Mouse (Mus musculus) thymus, postnatal 10 days (tissue): ENCODE data around the gene Rab7b.

ENCODE experiments used
- DNase-seq, 2 experiments: peaks; one replicate each; pipeline ENCODE4 v3.0.0; 2021; ENCODE audit warnings: low spot score in 2 of 2

Gene Rab7b

DNA sequence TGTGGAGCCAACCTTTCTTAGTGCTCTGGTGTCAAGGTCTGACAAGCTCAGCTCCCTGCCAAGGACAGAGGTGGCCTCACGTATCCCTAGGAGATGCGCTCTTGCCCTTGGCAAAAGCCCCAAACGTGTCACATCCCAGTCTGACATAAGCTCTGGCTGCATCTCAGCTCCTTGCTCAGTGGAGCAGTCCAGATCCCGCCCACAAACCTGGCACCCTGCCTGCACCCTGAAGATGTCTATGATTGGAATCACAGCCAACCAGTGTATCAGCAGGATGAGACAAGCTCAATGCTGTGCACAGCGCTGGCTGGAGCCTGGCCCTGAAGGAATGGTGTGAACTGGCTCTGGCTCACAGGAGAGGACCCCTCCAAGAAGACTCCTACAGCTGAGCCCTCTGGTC is 48.8 kb downstream of the Rab7b start:
- no peak for DNase-seq

DNA sequence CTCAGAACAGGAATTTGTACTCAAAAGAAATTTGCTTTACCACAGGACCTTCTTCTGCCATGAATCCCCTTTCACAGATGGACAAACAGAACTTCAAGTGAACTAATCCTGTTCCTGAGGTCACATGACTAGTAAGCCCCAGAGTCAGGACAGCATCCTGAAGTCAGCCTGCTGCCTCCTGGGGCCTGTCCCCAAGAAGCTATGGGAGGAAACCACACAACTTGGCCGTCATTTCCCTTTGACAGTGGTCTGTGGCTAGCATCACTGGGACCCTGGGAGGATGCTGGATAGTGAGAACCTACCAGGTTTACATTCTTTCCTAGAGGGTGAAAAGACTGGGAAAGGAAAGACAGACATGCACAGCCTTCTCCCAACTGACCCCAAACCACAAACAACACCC is 50.3 kb downstream of the Rab7b start:
- DNase-seq, result no peak

- DNase-seq, result no peak
These were observed 51.1 kb downstream of the Rab7b start for GRCm38 (mm10) chr1:131739481-131740160.

GRCm38 (mm10) chr1:131743868-131744464 is 55.5 kb downstream of the Rab7b start, which contains the start of gene Slc26a9:
Gene Slc26a9, plus strand, starts transcription at chr1:131744022.
- DNase-seq, result no peak

GRCm38 (mm10) chr1:131745391-131745790 is 56.9 kb downstream of the Rab7b start:
- DNase-seq, result no peak

- no peak for DNase-seq
These were observed 59.3 kb downstream of the Rab7b start for GRCm38 (mm10) chr1:131747761-131748160.

DNA sequence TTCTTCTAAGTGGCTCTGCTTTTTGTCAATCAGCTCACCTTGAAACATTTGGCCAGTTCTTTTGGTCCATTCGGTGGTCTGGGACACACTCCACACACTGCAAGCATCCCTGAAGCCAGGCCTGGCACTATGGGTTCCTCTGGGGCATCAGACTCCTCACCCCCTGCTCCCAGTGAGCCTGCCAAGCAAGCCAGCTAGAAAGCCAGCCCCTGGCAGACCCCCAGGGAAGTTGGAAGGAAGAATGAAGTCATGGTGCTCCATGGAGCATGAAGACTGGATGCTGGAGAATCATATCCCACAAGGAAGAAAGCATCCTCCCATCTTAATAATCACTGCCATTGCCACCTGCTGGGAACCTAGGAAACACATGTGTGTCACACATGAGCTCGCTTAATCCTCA is 60.1 kb downstream of the Rab7b start:
- DNase-seq, result no peak

DNA sequence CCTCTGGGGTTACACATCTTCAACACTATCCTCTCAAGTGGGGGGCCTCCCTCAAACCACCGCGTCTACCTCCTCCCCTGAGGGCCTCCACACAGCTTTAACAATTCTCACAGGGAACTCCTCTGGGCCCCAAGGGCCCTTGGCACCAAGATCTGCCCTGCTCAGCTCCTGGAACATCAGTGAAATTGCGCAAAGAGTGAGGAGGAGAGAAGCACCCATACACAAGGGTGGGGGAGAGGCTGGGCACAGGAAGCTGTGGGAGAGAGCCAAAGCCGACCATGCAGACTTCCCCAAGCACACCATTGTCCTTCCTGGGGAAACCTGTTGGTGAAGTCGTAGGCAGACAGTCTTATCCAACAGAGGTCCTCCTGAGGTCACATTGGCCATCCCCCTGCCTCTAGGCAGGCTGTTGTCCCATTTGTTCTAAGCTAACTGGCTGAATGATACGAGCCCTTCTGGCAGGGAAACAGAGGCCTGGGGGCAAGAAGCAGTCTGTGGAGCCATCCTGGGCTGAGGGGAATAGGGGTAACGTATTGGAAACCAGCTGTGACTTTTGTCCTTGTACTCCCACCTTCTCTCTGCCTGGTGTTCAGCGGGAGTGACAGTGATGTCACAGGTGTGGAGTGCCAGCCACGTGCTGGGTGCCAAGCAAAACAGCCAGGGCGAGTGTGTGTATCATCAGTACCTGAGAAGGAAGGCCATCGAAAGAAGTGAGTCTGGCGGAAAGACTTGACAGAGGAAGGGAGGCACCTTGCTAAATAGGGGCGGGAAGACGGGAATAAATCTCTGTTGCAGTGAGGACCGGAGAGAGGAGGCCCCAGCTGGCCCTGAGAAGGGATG is 61.4 kb downstream of the Rab7b start:
- DNase-seq, result no peak

- no peak for DNase-seq
These were observed 62.8 kb downstream of the Rab7b start for GRCm38 (mm10) chr1:131751181-131751890.

- no peak for DNase-seq
These were observed 63.4 kb downstream of the Rab7b start for GRCm38 (mm10) chr1:131751891-131752311.

GRCm38 (mm10) chr1:131754212-131754829 is 65.8 kb downstream of the Rab7b start:
- DNase-seq, result no peak

DNA sequence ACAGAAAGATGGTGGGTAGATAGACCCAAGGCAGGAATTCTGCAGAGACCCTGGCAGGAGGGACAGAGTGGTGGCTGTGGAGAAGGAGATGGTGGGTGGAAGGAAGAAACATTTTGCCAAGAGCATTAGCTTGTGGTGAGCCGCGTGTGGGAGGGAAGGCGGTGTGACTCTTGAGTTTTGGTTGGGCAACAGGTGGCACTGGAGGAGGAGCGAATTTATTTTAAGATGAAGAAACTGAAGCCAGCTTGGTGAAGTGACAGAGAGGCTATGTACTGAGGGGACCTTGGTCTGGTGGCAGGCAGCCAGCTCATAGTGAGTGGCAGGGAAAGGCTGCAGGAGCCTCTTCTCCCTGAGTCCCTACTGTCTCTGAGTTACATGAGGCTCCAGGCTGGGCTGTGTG is 66.4 kb downstream of the Rab7b start:
- DNase-seq, result no peak

- DNase-seq, result no peak
These were observed 68.7 kb downstream of the Rab7b start for GRCm38 (mm10) chr1:131757211-131757610.

- no peak for DNase-seq
These were observed 70.3 kb downstream of the Rab7b start for GRCm38 (mm10) chr1:131758796-131759195.

DNA sequence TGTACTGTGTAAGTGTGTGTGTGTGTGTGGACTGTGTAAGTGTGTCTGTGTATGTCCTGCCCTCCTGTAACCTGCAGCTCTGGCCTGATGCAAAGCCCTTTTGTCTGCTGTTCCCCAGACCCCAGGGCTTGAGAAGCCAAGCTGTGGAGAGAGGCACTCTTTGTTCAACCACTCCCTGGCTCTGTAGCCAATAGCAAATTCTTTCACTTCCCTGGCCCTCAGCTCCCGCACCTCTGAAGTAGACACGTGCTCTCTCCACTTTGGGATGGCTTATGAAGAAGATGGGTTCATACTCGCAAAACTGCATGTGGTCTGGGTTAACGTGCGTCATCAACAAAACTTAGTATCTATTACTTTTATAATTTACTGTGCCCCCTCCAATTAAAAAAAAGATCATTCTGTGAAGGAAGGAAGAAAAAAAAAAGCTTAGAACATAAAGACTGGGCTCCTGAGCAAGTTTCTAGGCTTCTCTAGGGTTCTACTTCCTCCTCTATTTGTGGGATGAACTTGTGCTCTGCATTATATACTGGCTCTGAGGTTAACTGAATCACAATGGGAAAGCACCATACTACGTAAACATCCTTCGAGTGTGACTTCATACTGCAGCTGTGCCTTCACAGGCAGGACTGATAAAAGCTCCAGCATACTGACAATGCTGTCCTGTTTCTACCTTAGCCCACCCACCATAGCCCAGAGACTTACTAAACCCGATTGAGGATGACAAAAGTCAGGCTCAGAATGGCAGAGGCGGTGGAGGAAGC is 71.4 kb downstream of the Rab7b start:
- DNase-seq, result no peak

DNA sequence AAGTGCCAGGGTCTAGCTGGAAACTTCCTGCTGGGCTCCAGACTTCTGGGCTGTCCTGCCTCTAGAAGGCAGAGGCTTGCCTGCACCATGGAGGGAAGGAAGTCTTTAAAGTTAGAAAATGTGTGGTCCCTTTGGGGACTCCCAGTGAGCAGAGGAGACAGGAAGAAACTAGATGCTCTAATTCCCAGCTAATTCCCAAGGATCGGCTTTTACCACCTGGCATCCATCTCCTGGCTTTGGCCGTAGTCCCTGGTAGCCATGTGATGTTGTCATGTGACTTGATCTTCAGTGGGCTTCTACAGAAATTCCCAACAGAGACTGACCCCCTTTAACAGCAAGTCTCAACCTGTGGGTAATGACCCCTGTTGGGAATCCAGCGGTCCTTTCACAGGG is 71.9 kb downstream of the Rab7b start:
- DNase-seq, result no peak

DNA sequence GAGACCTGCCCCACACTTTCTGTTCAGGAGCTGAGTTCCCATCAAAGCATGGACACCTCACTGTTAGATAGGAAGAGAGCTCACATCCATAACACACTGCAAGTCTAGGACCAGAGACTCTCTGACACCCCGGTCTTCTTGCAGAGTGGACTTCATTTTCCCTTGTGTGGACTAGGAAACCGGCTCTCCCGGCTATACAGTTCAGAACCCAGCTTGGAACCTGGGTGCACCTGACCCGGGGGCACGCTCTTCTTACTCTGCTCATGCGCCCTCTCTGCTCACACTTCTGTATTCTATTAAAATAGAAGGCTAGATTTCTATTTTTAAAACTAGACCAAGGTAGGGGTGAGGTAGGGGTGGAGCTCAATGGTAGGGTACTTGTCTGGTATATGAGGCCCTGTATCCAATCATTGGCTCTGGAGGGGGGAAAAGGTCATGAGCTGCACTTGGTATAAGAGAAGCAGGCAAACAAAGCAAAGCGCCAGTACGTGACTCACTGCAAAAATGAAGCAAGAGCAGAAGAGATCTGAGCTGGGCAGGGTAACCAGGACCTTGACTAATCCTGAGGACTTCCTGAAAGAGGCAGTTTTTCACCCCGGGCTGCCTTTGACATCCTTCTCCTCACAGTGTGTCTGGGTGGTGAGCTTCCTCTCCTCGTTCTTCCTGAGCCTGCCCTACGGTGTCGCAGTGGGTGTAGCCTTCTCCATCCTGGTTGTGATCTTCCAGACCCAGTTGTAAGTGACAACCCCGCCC is 72.8 kb downstream of the Rab7b start:
- DNase-seq, result no peak

GRCm38 (mm10) chr1:131763683-131764082 is 75.2 kb downstream of the Rab7b start:
- no peak for DNase-seq

DNA sequence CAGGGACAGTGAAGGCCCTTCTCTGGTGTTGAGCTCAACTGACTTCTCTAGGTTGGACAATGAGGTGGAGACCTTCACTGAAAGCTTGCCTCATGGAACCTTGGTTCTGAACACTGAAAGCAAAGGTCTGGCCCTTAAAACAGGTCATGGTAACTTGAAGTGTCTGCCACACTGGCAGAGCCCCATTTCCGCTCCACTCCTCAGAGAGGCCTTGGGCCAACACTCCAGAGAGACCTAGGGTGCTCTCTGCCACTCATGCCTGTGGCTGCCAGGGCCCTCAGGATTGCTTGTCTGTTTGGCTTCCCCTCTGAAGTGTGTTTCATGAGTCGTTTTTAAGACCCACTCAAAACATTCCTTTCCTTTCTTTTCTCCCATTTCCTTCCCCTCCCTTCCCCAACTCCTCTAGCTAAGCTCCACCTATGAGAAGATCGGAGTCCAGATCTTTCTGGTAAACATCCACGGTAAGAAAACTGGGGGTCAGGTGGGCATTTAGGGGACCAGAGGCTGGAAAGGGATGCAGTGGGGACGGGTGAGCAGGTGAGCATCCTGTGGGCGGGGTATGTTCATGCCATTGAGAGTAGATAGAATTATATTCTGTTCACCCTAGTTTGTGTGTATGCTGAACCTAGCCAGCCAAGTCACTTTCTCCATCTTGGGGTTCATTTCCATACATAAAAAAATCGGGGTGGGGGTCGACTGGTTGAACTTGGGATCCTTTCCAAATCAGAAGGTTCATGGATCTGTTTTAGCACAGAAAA is 76.3 kb downstream of the Rab7b start:
- no peak for DNase-seq
